Mouse (Mus musculus): ENCODE results near the gene Dis3.

DNA sequence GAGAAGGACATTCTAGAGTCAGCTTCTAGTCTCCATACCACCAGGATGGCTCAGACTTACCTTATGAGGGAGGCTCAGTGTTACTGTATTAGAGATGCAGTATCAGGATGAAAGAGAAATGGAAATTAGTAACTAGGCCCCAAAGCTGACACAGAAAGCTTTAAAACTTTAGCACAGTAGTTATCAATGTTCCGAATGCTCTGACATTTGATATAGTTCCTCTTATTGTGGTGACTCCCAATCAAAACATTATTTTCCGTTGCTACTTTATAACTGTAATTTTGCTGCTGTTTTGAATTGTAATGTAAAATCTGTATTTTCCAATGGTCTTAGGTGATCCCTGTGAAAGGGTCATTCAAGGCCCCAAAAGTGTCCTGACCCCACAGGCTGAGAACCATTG is 7.1 kb upstream of the Dis3 start:
- TF ChIP-seq EP300 (optimal IDR thresholded peaks at IDR 0.05) (no peak), CTCF (IDR thresholded peaks at IDR 0.05; ENCODE audit: low read depth) (no peak)
